Mouse (Mus musculus): ENCODE results near the gene Ptprn2. TPM values are rescaled to one million over a fixed set of nuclear protein-coding genes. Genes with fewer than 3 reads are reported as not detected.

Gene Ptprn2
- polyA plus RNA-seq, 1 experiment from 2014 or later: 0.05 TPM

GRCm38 (mm10) chr12:116528861-116529260 is 43.3 kb downstream of the Ptprn2 start:
- DNase-seq (no peak), ATAC-seq (ENCODE audit: low read depth) (no peak)
- 51% methylated on average over 4 of the region's 4 CpGs for WGBS (ENCODE audit: insufficient replicate concordance)
- Histone ChIP-seq H3K36me3 (no peaks in the 10 kb centered on the region), H3K9me3 (replicated peaks) (no peaks in the 10 kb centered on the region), H3K4me1 (replicated peaks) (no peaks in the 10 kb centered on the region), H3K9ac (no peak overlapping the region), H3K4me3 (replicated peaks) (no peak overlapping the region), H3K27ac (no peak overlapping the region), H3K4me2 (no peak overlapping the region), H3K27me3 (no peaks in the 10 kb centered on the region)

GRCm38 (mm10) chr12:116533281-116533680 is 47.8 kb downstream of the Ptprn2 start:
- DNase-seq (no peak), ATAC-seq (ENCODE audit: low read depth) (no peak)
- H3K27me3 ChIP-seq: no peaks in the 10 kb centered on the region
- H3K4me2 ChIP-seq: no peak overlapping the region
- no peaks in the 10 kb centered on the region for H3K4me1 ChIP-seq (replicated peaks)
- no peaks in the 10 kb centered on the region for H3K9me3 ChIP-seq (replicated peaks)
- H3K36me3 ChIP-seq: no peaks in the 10 kb centered on the region
- no peak overlapping the region for H3K9ac ChIP-seq
- H3K4me3 ChIP-seq (replicated peaks): no peak overlapping the region
- no peak overlapping the region for H3K27ac ChIP-seq

- Histone ChIP-seq H3K9me3 (replicated peaks) (no peaks in the 10 kb centered on the region), H3K27ac (no peak overlapping the region), H3K9ac (no peak overlapping the region), H3K36me3 (no peaks in the 10 kb centered on the region), H3K4me2 (no peak overlapping the region), H3K27me3 (no peaks in the 10 kb centered on the region), H3K4me1 (replicated peaks) (no peaks in the 10 kb centered on the region), H3K4me3 (replicated peaks) (no peak overlapping the region)
- WGBS (ENCODE audit: insufficient replicate concordance): 62% methylated on average over 1 of the region's 1 CpGs
- DNase-seq (no peak), ATAC-seq (ENCODE audit: low read depth) (no peak)
Observed at GRCm38 (mm10) chr12:116539305-116539704, 53.8 kb downstream of the Ptprn2 start.

GRCm38 (mm10) chr12:116540608-116541007 is 55.1 kb downstream of the Ptprn2 start:
- 74% methylated on average over 1 of the region's 1 CpGs for WGBS (ENCODE audit: insufficient replicate concordance)
- DNase-seq (no peak), ATAC-seq (ENCODE audit: low read depth) (no peak)

GRCm38 (mm10) chr12:116550031-116550430 is 64.5 kb downstream of the Ptprn2 start:
- Histone ChIP-seq H3K9me3 (replicated peaks) (no peaks in the 10 kb centered on the region), H3K27ac (no peak overlapping the region), H3K36me3 (no peaks in the 10 kb centered on the region), H3K4me2 (no peak overlapping the region), H3K4me3 (replicated peaks) (no peak overlapping the region), H3K27me3 (no peaks in the 10 kb centered on the region), H3K4me1 (replicated peaks) (no peaks in the 10 kb centered on the region), H3K9ac (no peak overlapping the region)
- 71% methylated on average over 1 of the region's 1 CpGs for WGBS (ENCODE audit: insufficient replicate concordance)
- ATAC-seq (ENCODE audit: low read depth) (no peak), DNase-seq (no peak)

More at GRCm38 (mm10) chr12:116540608-116541007, 55.1 kb downstream of the Ptprn2 start:
- no peak overlapping the region for H3K27ac ChIP-seq
- no peaks in the 10 kb centered on the region for H3K36me3 ChIP-seq
- H3K4me3 ChIP-seq (replicated peaks): no peak overlapping the region
- no peaks in the 10 kb centered on the region for H3K27me3 ChIP-seq
- H3K4me1 ChIP-seq (replicated peaks): no peaks in the 10 kb centered on the region
- H3K9me3 ChIP-seq (replicated peaks): no peaks in the 10 kb centered on the region
- H3K9ac ChIP-seq: no peak overlapping the region
- H3K4me2 ChIP-seq: no peak overlapping the region

GRCm38 (mm10) chr12:116551516-116551915 is 66.0 kb downstream of the Ptprn2 start:
- no peak overlapping the region for H3K9ac ChIP-seq
- ATAC-seq (ENCODE audit: low read depth) (no peak), DNase-seq (no peak)
- no peaks in the 10 kb centered on the region for H3K4me1 ChIP-seq (replicated peaks)
- WGBS (ENCODE audit: insufficient replicate concordance): 75% methylated on average over 7 of the region's 7 CpGs
- no peak overlapping the region for H3K4me2 ChIP-seq
- H3K27ac ChIP-seq: no peak overlapping the region
- H3K36me3 ChIP-seq: no peaks in the 10 kb centered on the region
- no peaks in the 10 kb centered on the region for H3K27me3 ChIP-seq
- H3K4me3 ChIP-seq (replicated peaks): no peak overlapping the region
- H3K9me3 ChIP-seq (replicated peaks): no peaks in the 10 kb centered on the region

GRCm38 (mm10) chr12:116552306-116552705 is 66.8 kb downstream of the Ptprn2 start:
- no peak overlapping the region for H3K27ac ChIP-seq
- no peaks in the 10 kb centered on the region for H3K9me3 ChIP-seq (replicated peaks)
- ATAC-seq (ENCODE audit: low read depth) (no peak), DNase-seq (no peak)
- H3K4me1 ChIP-seq (replicated peaks): no peaks in the 10 kb centered on the region
- no peaks in the 10 kb centered on the region for H3K36me3 ChIP-seq
- no peak overlapping the region for H3K4me2 ChIP-seq
- H3K27me3 ChIP-seq: no peaks in the 10 kb centered on the region
- H3K9ac ChIP-seq: no peak overlapping the region
- 60% methylated on average over 2 of the region's 2 CpGs for WGBS (ENCODE audit: insufficient replicate concordance)
- no peak overlapping the region for H3K4me3 ChIP-seq (replicated peaks)

GRCm38 (mm10) chr12:116553361-116553760 is 67.8 kb downstream of the Ptprn2 start:
- Histone ChIP-seq H3K4me2 (no peak overlapping the region), H3K9me3 (replicated peaks) (no peaks in the 10 kb centered on the region), H3K27ac (no peak overlapping the region), H3K9ac (no peak overlapping the region), H3K4me1 (replicated peaks) (no peaks in the 10 kb centered on the region), H3K27me3 (no peaks in the 10 kb centered on the region), H3K36me3 (no peaks in the 10 kb centered on the region), H3K4me3 (replicated peaks) (no peak overlapping the region)
- DNase-seq (no peak), ATAC-seq (ENCODE audit: low read depth) (no peak)

- no peak for ATAC-seq (ENCODE audit: low read depth)
- no peaks in the 10 kb centered on the region for H3K36me3 ChIP-seq
- no peak for DNase-seq
- 66% methylated on average over 4 of the region's 4 CpGs for WGBS (ENCODE audit: insufficient replicate concordance)
- no peak overlapping the region for H3K4me3 ChIP-seq (replicated peaks)
- H3K4me2 ChIP-seq: no peak overlapping the region
- no peaks in the 10 kb centered on the region for H3K27me3 ChIP-seq
- H3K9ac ChIP-seq: no peak overlapping the region
- no peaks in the 10 kb centered on the region for H3K9me3 ChIP-seq (replicated peaks)
- H3K27ac ChIP-seq: no peak overlapping the region
- H3K4me1 ChIP-seq (replicated peaks): no peaks in the 10 kb centered on the region
Observed at GRCm38 (mm10) chr12:116555964-116556363, 70.4 kb downstream of the Ptprn2 start.

- ATAC-seq (ENCODE audit: low read depth): no peak
- no peaks in the 10 kb centered on the region for H3K4me1 ChIP-seq (replicated peaks)
- no peaks in the 10 kb centered on the region for H3K27me3 ChIP-seq
- 54% methylated on average over 8 of the region's 8 CpGs for WGBS (ENCODE audit: insufficient replicate concordance)
- H3K9ac ChIP-seq: no peak overlapping the region
- H3K9me3 ChIP-seq (replicated peaks): no peaks in the 10 kb centered on the region
- DNase-seq: no peak
- no peak overlapping the region for H3K4me3 ChIP-seq (replicated peaks)
- H3K27ac ChIP-seq: no peak overlapping the region
- H3K4me2 ChIP-seq: no peak overlapping the region
- H3K36me3 ChIP-seq: no peaks in the 10 kb centered on the region
Observed at GRCm38 (mm10) chr12:116564441-116564840, 78.9 kb downstream of the Ptprn2 start.

GRCm38 (mm10) chr12:116566672-116567071 is 81.2 kb downstream of the Ptprn2 start:
- no peak overlapping the region for H3K27ac ChIP-seq
- H3K9me3 ChIP-seq (replicated peaks): no peaks in the 10 kb centered on the region
- no peak overlapping the region for H3K4me2 ChIP-seq
- ATAC-seq (ENCODE audit: low read depth): no peak
- H3K4me1 ChIP-seq (replicated peaks): no peaks in the 10 kb centered on the region
- WGBS (ENCODE audit: insufficient replicate concordance): 33% methylated on average over 1 of the region's 1 CpGs
- H3K9ac ChIP-seq: no peak overlapping the region
- no peaks in the 10 kb centered on the region for H3K36me3 ChIP-seq
- DNase-seq: no peak
- no peaks in the 10 kb centered on the region for H3K27me3 ChIP-seq
- H3K4me3 ChIP-seq (replicated peaks): no peak overlapping the region

- no peak for ATAC-seq (ENCODE audit: low read depth)
- DNase-seq: no peak
- Histone ChIP-seq H3K9ac (no peak overlapping the region), H3K4me2 (no peak overlapping the region), H3K27ac (no peak overlapping the region), H3K27me3 (no peaks in the 10 kb centered on the region), H3K36me3 (no peaks in the 10 kb centered on the region), H3K4me3 (replicated peaks) (no peak overlapping the region), H3K4me1 (replicated peaks) (no peaks in the 10 kb centered on the region), H3K9me3 (replicated peaks) (no peaks in the 10 kb centered on the region)
- 64% methylated on average over 2 of the region's 2 CpGs for WGBS (ENCODE audit: insufficient replicate concordance)
Observed at GRCm38 (mm10) chr12:116567170-116567569, 81.7 kb downstream of the Ptprn2 start.

- Histone ChIP-seq H3K36me3 (no peaks in the 10 kb centered on the region), H3K27me3 (no peaks in the 10 kb centered on the region), H3K9me3 (replicated peaks) (no peaks in the 10 kb centered on the region), H3K4me3 (replicated peaks) (no peak overlapping the region), H3K4me1 (replicated peaks) (no peaks in the 10 kb centered on the region), H3K9ac (no peak overlapping the region), H3K27ac (no peak overlapping the region), H3K4me2 (no peak overlapping the region)
- DNase-seq (no peak), ATAC-seq (ENCODE audit: low read depth) (no peak)
- 48% methylated on average over 1 of the region's 1 CpGs for WGBS (ENCODE audit: insufficient replicate concordance)
Observed at GRCm38 (mm10) chr12:116569568-116569967, 84.0 kb downstream of the Ptprn2 start.

All from liver, embryonic 13.5 days (tissue).